ENCODE assay signal across 7 mouse cellular contexts in the genomic region with DNA sequence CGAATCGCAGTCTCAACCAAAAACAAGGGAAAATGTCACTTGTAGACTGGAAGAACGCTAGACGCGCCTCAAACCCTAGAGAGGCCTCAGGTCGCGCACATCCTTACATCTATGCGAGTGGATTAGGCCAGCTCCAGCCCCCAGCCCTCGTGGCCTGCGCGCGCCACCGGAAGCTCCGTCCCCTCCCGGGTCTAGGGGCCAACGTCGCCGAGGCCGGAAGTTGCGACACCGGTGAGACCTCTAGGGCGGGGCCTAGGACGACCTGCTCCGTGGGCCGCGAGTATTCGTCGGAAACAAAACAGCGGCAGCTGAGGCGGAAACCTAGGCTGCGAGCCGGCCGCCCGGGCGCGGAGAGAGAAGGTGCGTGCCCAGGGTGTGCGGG. TPM values are rescaled to one million over a fixed set of nuclear protein-coding genes. Genes with fewer than 3 reads are reported as not detected.
DNase-seq lines count a peak whose midpoint lies in the region; ATAC-seq lines count a peak whose summit lies in the region.

Gene Psen1 (plus strand): TSS at position 219 of the 382 bp plus-strand sequence.

- peak; percentile 89 for ATAC-seq in granulocyte monocyte progenitor cell, adult 5-6 weeks (replicated peaks; ENCODE audit: poor library complexity, severe bottlenecking)
- peak; percentile 99 for ATAC-seq in midbrain, embryonic 13.5 days

- peaks cover 23% of the 10 kb centered on the region for H3K4me1 ChIP-seq in embryonic facial prominence, embryonic 10.5 days
- peaks cover 10% of the 10 kb centered on the region for H3K4me1 ChIP-seq in limb, embryonic 10.5 days
- peaks cover 29% of the 10 kb centered on the region for H3K4me1 ChIP-seq in midbrain, embryonic 13.5 days (replicated peaks)

- H3K4me3 ChIP-seq in embryonic facial prominence, embryonic 10.5 days: peak within 1 kb of the TSS; percentile 68
- H3K4me3 ChIP-seq in limb, embryonic 10.5 days: peak within 1 kb of the TSS; percentile 99
- H3K4me3 ChIP-seq in midbrain, embryonic 13.5 days (replicated peaks): peak within 1 kb of the TSS; percentile 86

- peak within 1 kb of the TSS; percentile 89 for H3K4me2 ChIP-seq in midbrain, embryonic 13.5 days (replicated peaks)

- H3K9ac ChIP-seq in midbrain, embryonic 13.5 days (replicated peaks): peak within 1 kb of the TSS; percentile 91

- DNase-seq in adrenal gland, postnatal 10 days: peak; percentile 97
- DNase-seq in embryonic facial prominence, embryonic 10.5 days (ENCODE audit: low spot score): peak; percentile 97
- DNase-seq in kidney, adult 11 months: peak; percentile 90
- peak; percentile 98 for DNase-seq in limb, embryonic 10.5 days (ENCODE audit: low spot score)
- DNase-seq in spleen, adult 12 weeks (ENCODE audit: low spot score): peak; percentile 90

- H3K27me3 ChIP-seq in embryonic facial prominence, embryonic 10.5 days (replicated peaks; ENCODE audit: low read depth, poor library complexity, severe bottlenecking): no peaks in the 10 kb centered on the region
- H3K27me3 ChIP-seq in limb, embryonic 10.5 days (ENCODE audit: low read depth, poor library complexity, severe bottlenecking): no peaks in the 10 kb centered on the region
- H3K27me3 ChIP-seq in midbrain, embryonic 13.5 days: no peaks in the 10 kb centered on the region

- under 1% methylated on average over 38 of the region's 38 CpGs for WGBS in embryonic facial prominence, embryonic 10.5 days
- under 1% methylated on average over 38 of the region's 38 CpGs for WGBS in limb, embryonic 10.5 days
- WGBS in midbrain, embryonic 13.5 days: 1% methylated on average over 38 of the region's 38 CpGs

- peaks cover 32% of the 10 kb centered on the region for H3K36me3 ChIP-seq in embryonic facial prominence, embryonic 10.5 days (replicated peaks)
- peaks cover 28% of the 10 kb centered on the region for H3K36me3 ChIP-seq in limb, embryonic 10.5 days
- peaks cover 15% of the 10 kb centered on the region for H3K36me3 ChIP-seq in midbrain, embryonic 13.5 days

- no peaks in the 10 kb centered on the region for H3K9me3 ChIP-seq in embryonic facial prominence, embryonic 10.5 days
- no peaks in the 10 kb centered on the region for H3K9me3 ChIP-seq in limb, embryonic 10.5 days (replicated peaks)
- no peaks in the 10 kb centered on the region for H3K9me3 ChIP-seq in midbrain, embryonic 13.5 days

- H3K27ac ChIP-seq in embryonic facial prominence, embryonic 10.5 days (replicated peaks): peak within 1 kb of the TSS; percentile 86
- peak within 1 kb of the TSS; percentile 95 for H3K27ac ChIP-seq in limb, embryonic 10.5 days
- H3K27ac ChIP-seq in midbrain, embryonic 13.5 days: peak within 1 kb of the TSS; percentile 96

RNA-seq across cellular contexts. Expression of gene Psen1, which starts in this region (rescaled TPM):
- 10 to 100 TPM; 47.5 to 53.9 TPM for total RNA-seq in adrenal gland, postnatal 10 days (2021)
- 61.4 and 63.3 TPM in 2 replicates for polyA plus RNA-seq in embryonic facial prominence, embryonic 10.5 days (2016; fragmentation: Nextera tagmentation; extraction: Ambion mirVana)
- total RNA-seq in granulocyte monocyte progenitor cell, adult 5-6 weeks (2014; fragmentation: Nextera tagmentation): 74.1 and 78.4 TPM in 2 replicates
- total RNA-seq in granulocyte monocyte progenitor cell, adult 5-6 weeks (2017): 53.3 and 75.0 TPM in 2 replicates
- 59.8 and 60.9 TPM in 2 replicates for polyA plus RNA-seq in limb, embryonic 10.5 days (2016; fragmentation: Nextera tagmentation; extraction: Ambion mirVana)
- 71.5 and 74.3 TPM in 2 replicates for polyA plus RNA-seq in midbrain, embryonic 13.5 days (2015; fragmentation: Nextera tagmentation; extraction: Ambion mirVana)

Comparison
In these comparisons a context has a peak if more than half of its experiments do, and no peak if none do; other contexts are left out.
1. Peak in every context shown above with its lines: DNase-seq, ATAC-seq, H3K4me3 ChIP-seq and H3K27ac ChIP-seq.